Mouse (Mus musculus): ENCODE data around the gene Slc12a3.

DNA sequence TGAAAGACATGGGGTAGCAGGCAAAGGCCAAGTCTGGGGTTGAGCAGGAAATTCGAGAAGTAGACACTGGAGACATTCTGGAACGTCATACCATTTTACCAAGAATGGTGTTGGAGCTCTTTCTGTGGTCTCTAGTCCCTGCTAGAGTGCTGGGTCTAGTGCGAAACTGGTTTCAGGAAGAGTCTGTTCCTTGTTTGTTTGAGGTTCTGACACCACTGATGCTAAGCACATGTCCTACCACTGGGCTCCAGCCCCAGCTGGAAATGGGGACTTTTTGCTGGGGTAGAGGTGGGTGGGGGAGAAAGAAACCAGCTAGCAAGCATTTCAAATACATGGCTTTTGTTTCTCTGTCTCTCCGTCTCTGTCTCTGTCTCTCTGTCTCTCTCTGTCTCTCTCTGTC, 48.0 kb downstream of the Slc12a3 start:
- TF ChIP-seq CTCF (IDR thresholded peaks at IDR 0.05; ENCODE audit: control insufficient read depth, insufficient read depth, insufficient replicate concordance, low read depth, low read length) = no peak
- TF ChIP-seq POLR2A (IDR thresholded peaks at IDR 0.05; ENCODE audit: control insufficient read depth, low read depth, low read length) = no peak

Measured in testis, adult 2 months (tissue).